Mouse (Mus musculus): ENCODE measurements around the gene Smarcd1. TPM values are rescaled to one million over a fixed set of nuclear protein-coding genes. Genes with fewer than 3 reads are reported as not detected.

Smarcd1 gene
- polyA plus RNA-seq, 1 experiment from 2014 or later, result 44.2 TPM

DNA sequence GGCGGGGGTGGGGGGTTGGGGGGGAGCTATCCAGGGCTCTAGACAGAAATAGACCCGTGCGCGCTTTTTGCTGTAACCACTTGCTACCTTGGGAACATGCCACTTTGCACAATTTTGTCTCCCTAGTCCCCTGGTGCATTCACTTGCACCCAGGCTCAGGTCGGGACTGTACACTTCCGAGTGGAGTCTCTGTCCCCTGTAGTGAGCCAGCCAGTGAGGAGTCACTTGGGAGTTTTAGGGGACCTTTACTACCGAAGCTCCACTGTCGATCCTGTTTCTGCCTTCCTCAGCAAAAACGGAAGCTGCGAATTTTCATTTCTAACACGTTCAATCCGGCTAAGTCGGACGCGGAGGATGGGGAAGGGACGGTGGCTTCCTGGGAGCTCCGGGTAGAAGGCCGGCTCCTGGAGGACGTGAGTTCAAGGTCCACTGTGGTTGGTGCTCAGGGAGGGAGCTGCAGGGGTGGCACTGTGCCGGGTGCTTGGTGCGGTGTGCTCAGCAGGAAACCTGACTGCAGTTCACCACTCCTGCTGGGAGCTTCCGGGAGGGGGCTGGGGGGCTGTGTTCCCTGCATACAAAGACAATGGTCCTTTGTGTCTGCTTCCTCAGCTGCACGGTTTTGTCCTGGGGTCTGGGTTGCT lies 2.2 kb downstream of the Smarcd1 start:
- TF ChIP-seq CTCF (IDR thresholded peaks at IDR 0.05; ENCODE audit: low read depth), result no peak
- no peaks in the 10 kb centered on the region for H3K27me3 ChIP-seq (ENCODE audit: insufficient read depth, low read length)
- ATAC-seq (replicated peaks; ENCODE audit: low FRiP score, low read depth) (no peak), DNase-seq (ENCODE audit: low spot score) (no peak)
- peak overlapping the region; percentile 23; the same call in 1 of the 2 replicates for H3K4me2 ChIP-seq (ENCODE audit: low read length)
- peak overlapping the region; percentile 54 for H3K27ac ChIP-seq
- peaks cover 21% of the 10 kb centered on the region for H3K4me1 ChIP-seq (replicated peaks; ENCODE audit: insufficient read depth, low read length)
- no peak overlapping the region for H3K9ac ChIP-seq (ENCODE audit: low read depth, low read length)
- no peaks in the 10 kb centered on the region for H3K9me3 ChIP-seq (replicated peaks; ENCODE audit: low read length)
- H3K36me3 ChIP-seq (ENCODE audit: insufficient read depth, low read length), result peaks cover 31% of the 10 kb centered on the region
- H3K4me3 ChIP-seq (replicated peaks; ENCODE audit: low read depth, low read length), result no peak overlapping the region
- 52% methylated on average over 23 of the region's 23 CpGs for WGBS

- peaks cover 38% of the 10 kb centered on the region for H3K36me3 ChIP-seq (ENCODE audit: insufficient read depth, low read length)
- no peak overlapping the region for H3K9ac ChIP-seq (ENCODE audit: low read depth, low read length)
- TF ChIP-seq CTCF (IDR thresholded peaks at IDR 0.05; ENCODE audit: low read depth), result no peak
- H3K9me3 ChIP-seq (replicated peaks; ENCODE audit: low read length), result no peaks in the 10 kb centered on the region
- no peak overlapping the region for H3K4me2 ChIP-seq (ENCODE audit: low read length)
- WGBS, result 63% methylated on average over 7 of the region's 7 CpGs
- DNase-seq (ENCODE audit: low spot score), result no peak
- H3K27me3 ChIP-seq (ENCODE audit: insufficient read depth, low read length), result no peaks in the 10 kb centered on the region
- peak overlapping the region; percentile 54 for H3K27ac ChIP-seq
- no peak overlapping the region for H3K4me3 ChIP-seq (replicated peaks; ENCODE audit: low read depth, low read length)
- no peak for ATAC-seq (replicated peaks; ENCODE audit: low FRiP score, low read depth)
- H3K4me1 ChIP-seq (replicated peaks; ENCODE audit: insufficient read depth, low read length), result peaks cover 21% of the 10 kb centered on the region
These were observed 3.0 kb downstream of the Smarcd1 start for GRCm38 (mm10) chr15:99704881-99705280.

GRCm38 (mm10) chr15:99705440-99706048 lies 3.6 kb downstream of the Smarcd1 start, which contains the start of gene Gm17349:
Gm17349 (minus strand) TSS chr15:99705490.
- DNase-seq (ENCODE audit: low spot score), result peak; percentile 80
- no peak within 1 kb of the TSS for H3K4me3 ChIP-seq (replicated peaks; ENCODE audit: low read depth, low read length)
- no peaks in the 10 kb centered on the region for H3K9me3 ChIP-seq (replicated peaks; ENCODE audit: low read length)
- 68% methylated on average over 11 of the region's 11 CpGs for WGBS
- no peak within 1 kb of the TSS for H3K9ac ChIP-seq (ENCODE audit: low read depth, low read length)
- peaks cover 44% of the 10 kb centered on the region for H3K36me3 ChIP-seq (ENCODE audit: insufficient read depth, low read length)
- H3K27me3 ChIP-seq (ENCODE audit: insufficient read depth, low read length), result no peaks in the 10 kb centered on the region
- no peak for ATAC-seq (replicated peaks; ENCODE audit: low FRiP score, low read depth)
- peak within 1 kb of the TSS; percentile 54 for H3K27ac ChIP-seq
- peaks cover 21% of the 10 kb centered on the region for H3K4me1 ChIP-seq (replicated peaks; ENCODE audit: insufficient read depth, low read length)
- no peak within 1 kb of the TSS; the same call in 1 of the 2 replicates for H3K4me2 ChIP-seq (ENCODE audit: low read length)
- TF ChIP-seq CTCF (IDR thresholded peaks at IDR 0.05; ENCODE audit: low read depth), result peak; percentile 78

DNA sequence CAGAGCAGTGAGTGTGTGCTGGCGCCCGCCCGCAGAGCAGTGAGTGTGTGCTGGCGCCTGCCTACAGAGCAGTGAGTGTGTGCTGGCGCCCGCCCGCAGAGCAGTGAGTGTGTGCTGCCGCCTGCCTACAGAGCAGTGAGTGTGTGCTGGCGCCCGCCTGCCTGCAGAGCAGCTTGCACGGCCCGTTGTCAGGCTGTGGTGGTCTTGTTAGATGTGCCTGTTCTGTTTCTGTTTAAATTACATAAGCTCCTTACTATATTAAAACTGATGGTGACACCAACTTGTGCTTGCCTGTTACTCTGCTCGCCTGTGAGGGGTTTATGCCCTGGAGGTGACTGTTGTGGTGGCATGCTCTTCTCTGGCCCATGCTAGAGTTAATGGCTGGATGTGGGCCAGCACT lies 6.2 kb downstream of the Smarcd1 start:
- no peak overlapping the region for H3K4me2 ChIP-seq (ENCODE audit: low read length)
- 97% methylated on average over 13 of the region's 13 CpGs for WGBS
- no peak overlapping the region for H3K27ac ChIP-seq
- no peak for TF ChIP-seq CTCF (IDR thresholded peaks at IDR 0.05; ENCODE audit: low read depth)
- H3K4me3 ChIP-seq (replicated peaks; ENCODE audit: low read depth, low read length), result no peak overlapping the region
- DNase-seq (ENCODE audit: low spot score), result no peak
- H3K27me3 ChIP-seq (ENCODE audit: insufficient read depth, low read length), result no peaks in the 10 kb centered on the region
- ATAC-seq (replicated peaks; ENCODE audit: low FRiP score, low read depth), result no peak
- H3K9me3 ChIP-seq (replicated peaks; ENCODE audit: low read length), result no peaks in the 10 kb centered on the region
- H3K4me1 ChIP-seq (replicated peaks; ENCODE audit: insufficient read depth, low read length), result peaks cover 9% of the 10 kb centered on the region
- peaks cover 67% of the 10 kb centered on the region for H3K36me3 ChIP-seq (ENCODE audit: insufficient read depth, low read length)
- H3K9ac ChIP-seq (ENCODE audit: low read depth, low read length), result no peak overlapping the region

DNA sequence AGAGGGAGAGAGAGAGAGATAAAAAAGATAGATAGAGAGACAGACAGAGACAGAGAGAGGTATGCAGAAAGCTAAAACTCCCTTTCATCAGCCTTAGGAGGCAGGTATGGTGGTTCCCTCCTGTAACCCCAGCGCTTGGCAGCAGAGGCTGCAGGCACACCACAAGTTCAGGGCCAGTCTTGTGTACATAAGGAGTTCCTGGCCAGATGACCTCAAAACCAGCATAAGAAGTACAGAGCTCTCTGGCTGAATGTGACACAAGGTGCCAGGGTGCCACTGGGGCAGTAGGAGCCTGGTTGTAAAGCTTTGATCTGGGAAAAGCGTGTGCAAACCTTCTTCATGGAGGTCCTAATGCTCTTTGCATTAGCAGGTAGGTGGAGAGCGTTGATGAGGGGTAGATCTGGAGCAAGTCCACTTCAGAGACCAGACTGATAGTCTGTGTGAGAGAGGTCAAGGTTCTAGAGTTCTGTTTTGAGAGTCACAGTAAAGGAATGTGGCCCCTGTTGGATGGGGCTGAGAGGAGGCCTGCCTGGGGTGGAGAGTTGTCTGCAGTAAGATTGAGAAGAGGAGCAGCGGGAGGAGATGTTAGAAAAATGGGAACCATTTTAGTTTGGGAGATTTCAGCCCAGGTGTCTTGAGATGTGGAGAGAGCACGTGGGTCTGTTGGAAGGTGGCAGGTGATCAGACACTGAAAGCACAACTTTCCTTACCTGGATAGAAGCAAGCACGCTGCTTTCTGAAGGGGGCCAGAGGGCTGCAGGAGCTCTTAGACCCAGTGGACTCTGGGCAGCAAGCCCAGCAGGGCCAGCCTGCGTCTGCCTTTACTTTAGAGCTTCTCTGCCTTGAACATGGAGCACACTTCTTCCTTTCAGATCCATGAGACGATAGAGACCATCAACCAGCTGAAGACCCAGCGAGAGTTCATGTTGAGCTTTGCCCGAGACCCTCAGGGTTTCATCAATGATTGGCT lies 8.6 kb downstream of the Smarcd1 start:
- no peak for DNase-seq (ENCODE audit: low spot score)
- Histone ChIP-seq H3K27ac (no peak overlapping the region), H3K4me2 (ENCODE audit: low read length) (no peak overlapping the region), H3K27me3 (ENCODE audit: insufficient read depth, low read length) (no peaks in the 10 kb centered on the region), H3K36me3 (ENCODE audit: insufficient read depth, low read length) (peaks cover 58% of the 10 kb centered on the region), H3K9ac (ENCODE audit: low read depth, low read length) (no peak overlapping the region), H3K4me3 (replicated peaks; ENCODE audit: low read depth, low read length) (no peak overlapping the region), H3K4me1 (replicated peaks; ENCODE audit: insufficient read depth, low read length) (no peaks in the 10 kb centered on the region; the same call in 1 of the 2 replicates), H3K9me3 (replicated peaks; ENCODE audit: low read length) (no peaks in the 10 kb centered on the region)
- no peak for TF ChIP-seq CTCF (IDR thresholded peaks at IDR 0.05; ENCODE audit: low read depth)
- no peak for ATAC-seq (replicated peaks; ENCODE audit: low FRiP score, low read depth)
- WGBS, result 87% methylated on average over 10 of the region's 10 CpGs

DNA sequence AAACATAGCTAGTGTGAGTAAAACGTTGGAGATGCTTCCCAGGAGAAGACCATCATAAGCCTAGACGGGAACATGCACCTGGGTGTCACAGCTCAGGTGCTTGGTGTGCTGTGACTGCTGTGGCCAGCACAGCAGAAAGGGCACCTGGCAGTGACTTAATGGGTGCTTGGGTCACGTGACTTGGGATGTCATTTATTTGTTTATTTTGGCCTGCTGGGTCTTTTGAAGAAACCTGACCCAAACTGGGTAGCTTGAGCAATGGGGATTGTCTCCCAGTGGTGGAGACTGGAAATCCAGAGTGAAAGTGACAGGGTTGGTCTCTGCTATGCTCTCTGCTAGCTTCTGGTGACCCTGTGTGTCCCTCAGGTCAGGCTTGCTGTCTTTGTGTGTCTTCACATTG lies 9.6 kb downstream of the Smarcd1 start:
- 42% methylated on average over 3 of the region's 3 CpGs for WGBS

More for the DNA sequence above, 9.6 kb downstream of the Smarcd1 start:
- Histone ChIP-seq H3K9me3 (replicated peaks; ENCODE audit: low read length) (no peaks in the 10 kb centered on the region), H3K4me1 (replicated peaks; ENCODE audit: insufficient read depth, low read length) (peaks cover 7% of the 10 kb centered on the region), H3K9ac (ENCODE audit: low read depth, low read length) (no peak overlapping the region), H3K4me3 (replicated peaks; ENCODE audit: low read depth, low read length) (no peak overlapping the region), H3K36me3 (ENCODE audit: insufficient read depth, low read length) (peaks cover 55% of the 10 kb centered on the region), H3K27ac (no peak overlapping the region), H3K4me2 (ENCODE audit: low read length) (no peak overlapping the region), H3K27me3 (ENCODE audit: insufficient read depth, low read length) (no peaks in the 10 kb centered on the region)
- DNase-seq (ENCODE audit: low spot score) (no peak), ATAC-seq (replicated peaks; ENCODE audit: low FRiP score, low read depth) (no peak)
- TF ChIP-seq CTCF (IDR thresholded peaks at IDR 0.05; ENCODE audit: low read depth), result no peak
